Mouse (Mus musculus) brain, embryonic 14.5 days (tissue): ENCODE results near the gene Fga.

Source experiments
- CTCF ChIP-seq: fragments of 200-500 bp; IDR thresholded peaks from 2 replicates; pipeline ENCODE4 v1.5.1; 2012; ENCODE audit warnings: inconsistent platforms, mild to moderate bottlenecking, moderate library complexity, borderline replicate concordance; ENCODE audit not compliant: insufficient read depth, insufficient read length; ENCODE audit errors: extremely low read depth
- POLR2A ChIP-seq: fragments of 200-500 bp; IDR thresholded peaks from 2 replicates; pipeline ENCODE4 v1.6.1; 2012; ENCODE audit warnings: mild to moderate bottlenecking, inconsistent platforms, borderline replicate concordance; ENCODE audit not compliant: poor library complexity, insufficient read depth, insufficient read length, severe bottlenecking; ENCODE audit errors: extremely low read depth

GRCm38 (mm10) chr3:83053126-83053525 lies 27.2 kb downstream of the Fga start:
- TF ChIP-seq CTCF, result no peak
- TF ChIP-seq POLR2A, result no peak
